Mouse (Mus musculus) layer of hippocampus, adult 2 months (tissue): Measurements from ENCODE around the gene Jhy. TPM values are rescaled to one million over a fixed set of nuclear protein-coding genes. Genes with fewer than 3 reads are reported as not detected.

Experiments used
- DNase-seq, 2 experiments: peaks; one replicate each; pipeline ENCODE4 v3.0.0; 2022; ENCODE audit warnings: low spot score in 2 of 2
- H3K27ac ChIP-seq: fragments of 200-600 bp; 2 replicates; pipeline ENCODE4 v1.8.1; 2022
- H3K4me3 ChIP-seq: fragments of 200-600 bp; 2 replicates; pipeline ENCODE4 v1.8.1; 2022; ENCODE audit warnings: mild to moderate bottlenecking
- CTCF ChIP-seq: fragments of 200-600 bp; conservative IDR thresholded peaks from 2 replicates; pipeline ENCODE4 v1.8.1; 2022; ENCODE audit warnings: antibody characterized with exemption, mild to moderate bottlenecking, moderate library complexity
- total RNA-seq, 2 experiments: library from RNA; stranded (reverse); gene quantifications; 2 replicates each; pipeline ENCODE4 v1.2.3; 2021

The Jhy gene
- total RNA-seq, 2 experiments from 2014 or later: 0.33 to 0.69 TPM

- no peak for DNase-seq
- no peak overlapping the region for H3K27ac ChIP-seq
- no peak for TF ChIP-seq CTCF
- no peak overlapping the region for H3K4me3 ChIP-seq
Observed at GRCm38 (mm10) chr9:40974042-40974801, 10.3 kb upstream of the Jhy start.

DNA sequence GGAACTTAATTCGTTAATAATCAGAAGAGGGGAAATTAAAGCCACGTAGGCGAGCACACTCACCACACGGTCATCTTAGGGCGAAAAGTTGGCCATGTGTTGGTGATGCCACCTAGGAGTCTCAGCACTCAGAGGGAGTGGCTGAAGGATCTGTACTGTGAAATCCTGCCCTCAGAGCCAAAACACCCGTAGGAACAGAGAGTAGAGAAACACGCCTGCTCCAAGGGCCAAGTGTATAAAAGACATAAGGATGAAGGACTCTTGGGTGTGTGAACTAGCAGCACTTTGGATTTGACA is 448 bp upstream of the Jhy start:
- Histone ChIP-seq H3K4me3 (peak overlapping the region; percentile 50), H3K27ac (no peak overlapping the region)
- no peak for DNase-seq
- TF ChIP-seq CTCF: no peak

DNA sequence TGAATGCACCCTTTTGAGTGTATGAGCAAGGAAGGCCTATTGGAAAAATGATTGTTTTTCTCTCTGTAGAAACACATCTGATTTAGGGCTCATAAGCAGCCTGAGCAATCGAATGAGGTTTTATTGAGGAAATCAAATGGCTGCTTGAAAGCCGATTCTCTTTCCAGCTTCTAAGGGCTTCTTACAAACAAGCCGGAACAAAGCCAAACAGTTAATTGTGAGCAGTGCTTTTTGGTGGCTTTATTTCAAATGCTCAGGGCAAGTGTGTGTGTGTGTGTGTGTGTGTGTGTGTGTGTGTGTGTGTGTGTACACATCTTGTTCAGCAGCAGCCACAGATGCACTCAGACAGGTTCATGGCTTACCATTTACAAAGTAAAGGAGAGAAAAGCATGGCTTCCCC is 2.5 kb downstream of the Jhy start:
- DNase-seq: no peak
- no peak for TF ChIP-seq CTCF

DNA sequence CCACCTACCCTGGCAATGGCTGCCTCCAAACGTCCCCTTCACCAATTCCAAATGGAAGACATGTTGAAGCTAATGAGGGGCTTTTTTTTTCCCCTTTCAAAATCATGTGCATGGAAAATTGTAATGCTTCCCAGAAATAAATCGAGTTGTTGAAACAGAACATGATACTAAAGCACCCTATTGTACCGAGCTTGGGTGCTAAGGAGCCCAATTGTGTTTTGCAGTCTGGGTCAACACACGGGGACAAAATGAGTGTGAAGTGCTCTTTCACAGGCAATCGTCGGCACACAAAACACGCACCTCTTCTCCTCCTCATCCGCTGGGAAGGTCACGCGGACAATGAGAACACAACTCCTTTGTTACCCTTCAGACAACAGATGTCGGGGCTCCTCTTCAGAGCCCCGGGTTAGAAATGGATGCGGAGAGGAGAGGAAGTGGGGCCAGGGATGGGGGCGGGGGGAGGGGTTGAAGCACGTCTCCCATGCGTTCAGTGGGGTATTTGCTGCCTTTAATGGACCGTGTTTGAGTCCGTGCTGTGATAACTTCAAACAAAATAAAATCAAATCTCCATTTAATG is 14.8 kb downstream of the Jhy start:
- Histone ChIP-seq H3K27ac (no peak overlapping the region), H3K4me3 (no peak overlapping the region)
- DNase-seq: no peak
- no peak for TF ChIP-seq CTCF

More for the DNA sequence above, 2.5 kb downstream of the Jhy start:
- H3K27ac ChIP-seq: no peak overlapping the region
- H3K4me3 ChIP-seq: no peak overlapping the region

DNA sequence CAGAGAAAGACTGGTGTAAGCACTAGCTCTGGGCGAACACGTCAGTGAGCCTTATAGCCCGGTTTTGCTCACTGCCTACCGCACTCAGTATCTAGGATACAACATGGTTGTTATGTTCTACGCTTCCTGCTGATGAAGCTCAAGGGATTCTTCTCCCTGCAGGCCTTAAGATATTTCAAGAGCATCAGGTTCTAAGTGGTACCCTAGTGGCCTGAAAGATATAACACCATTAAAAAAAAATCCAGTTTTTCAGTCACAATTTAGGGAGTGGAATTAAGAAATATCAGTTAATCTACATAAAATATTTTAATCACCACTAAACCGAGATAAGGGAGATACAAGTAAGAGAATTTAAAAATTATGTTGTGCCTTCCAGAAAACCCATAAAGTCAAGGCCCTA is 15.4 kb downstream of the Jhy start:
- no peak for DNase-seq
- peak; percentile 50 for TF ChIP-seq CTCF
- Histone ChIP-seq H3K27ac (no peak overlapping the region), H3K4me3 (no peak overlapping the region)

DNA sequence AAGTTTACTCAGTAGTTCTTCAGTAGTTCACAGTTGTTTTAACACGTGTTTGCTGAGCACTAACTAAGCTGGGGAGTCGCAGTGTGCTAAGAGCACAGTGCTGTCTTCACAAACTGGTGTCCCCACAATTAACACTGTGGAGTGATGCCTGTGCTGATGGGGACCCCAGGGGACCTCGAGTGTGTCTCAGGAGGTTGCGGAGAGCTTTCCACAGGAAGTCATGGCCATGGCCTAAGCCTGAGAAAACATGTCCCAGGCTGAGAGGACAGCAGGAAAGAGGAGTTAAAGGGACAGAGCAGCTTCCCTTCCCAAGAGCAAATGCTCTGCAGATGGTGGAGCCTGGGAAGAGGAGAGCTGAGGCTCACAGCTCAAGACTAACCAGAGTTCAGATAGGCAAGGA is 16.8 kb downstream of the Jhy start:
- H3K27ac ChIP-seq: no peak overlapping the region
- no peak for DNase-seq
- H3K4me3 ChIP-seq: no peak overlapping the region
- no peak for TF ChIP-seq CTCF

DNA sequence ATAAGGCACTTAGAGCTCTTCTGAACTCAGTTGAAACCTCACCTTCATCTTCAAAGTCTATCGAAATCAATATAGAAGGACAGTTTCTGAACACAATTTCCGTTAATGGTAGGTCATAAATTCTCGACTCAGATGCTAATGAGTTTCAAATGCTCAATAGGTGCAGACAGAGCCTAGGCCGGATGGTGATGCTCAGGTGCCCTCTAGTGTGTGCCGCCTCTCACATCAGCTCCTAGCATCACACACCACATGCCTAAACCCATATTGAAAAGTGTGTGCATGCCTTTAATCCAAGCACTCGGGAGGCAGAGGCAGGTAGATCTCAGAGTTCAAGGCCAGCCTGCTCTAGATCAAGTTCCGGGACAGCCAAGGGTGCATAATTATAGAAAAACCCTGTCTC is 26.5 kb downstream of the Jhy start:
- Histone ChIP-seq H3K4me3 (no peak overlapping the region), H3K27ac (no peak overlapping the region)
- TF ChIP-seq CTCF: peak; percentile 70
- peak in 1 of 2 experiments; percentile 3 for DNase-seq

GRCm38 (mm10) chr9:40933323-40933722 is 30.6 kb downstream of the Jhy start:
- H3K4me3 ChIP-seq: no peak overlapping the region
- no peak for TF ChIP-seq CTCF
- no peak overlapping the region for H3K27ac ChIP-seq
- no peak for DNase-seq

DNA sequence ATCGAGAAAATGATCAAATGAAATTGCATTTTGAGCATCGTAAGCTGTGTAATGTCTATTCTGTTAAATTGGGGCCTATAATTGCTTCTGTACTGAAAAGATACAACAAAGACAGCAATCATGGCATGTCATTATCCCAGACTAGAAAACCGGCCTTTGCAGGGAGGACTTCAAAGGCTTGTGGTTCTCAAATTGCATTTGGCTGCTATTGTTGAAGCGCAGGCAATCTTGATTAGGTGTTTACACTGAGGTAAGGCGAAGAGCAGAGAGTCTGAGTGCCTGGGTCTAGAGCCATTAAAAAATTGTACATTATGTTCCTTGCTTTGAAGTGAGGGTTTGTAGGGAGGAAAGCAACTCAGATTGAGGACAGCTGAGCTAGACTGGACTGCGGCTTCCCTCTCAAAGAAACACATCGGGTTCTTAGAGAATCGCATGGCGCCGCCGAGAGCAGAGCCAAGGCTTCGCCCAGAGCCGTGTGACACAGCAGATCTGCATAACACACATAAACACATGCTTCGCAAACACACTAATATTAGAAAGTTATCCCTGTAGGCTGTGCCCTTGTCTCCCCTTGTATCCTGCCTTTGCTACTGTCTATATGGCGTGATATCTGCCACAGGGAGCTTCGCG is 36.5 kb downstream of the Jhy start:
- TF ChIP-seq CTCF: no peak
- DNase-seq: no peak
- H3K4me3 ChIP-seq: no peak overlapping the region
- H3K27ac ChIP-seq: no peak overlapping the region

DNA sequence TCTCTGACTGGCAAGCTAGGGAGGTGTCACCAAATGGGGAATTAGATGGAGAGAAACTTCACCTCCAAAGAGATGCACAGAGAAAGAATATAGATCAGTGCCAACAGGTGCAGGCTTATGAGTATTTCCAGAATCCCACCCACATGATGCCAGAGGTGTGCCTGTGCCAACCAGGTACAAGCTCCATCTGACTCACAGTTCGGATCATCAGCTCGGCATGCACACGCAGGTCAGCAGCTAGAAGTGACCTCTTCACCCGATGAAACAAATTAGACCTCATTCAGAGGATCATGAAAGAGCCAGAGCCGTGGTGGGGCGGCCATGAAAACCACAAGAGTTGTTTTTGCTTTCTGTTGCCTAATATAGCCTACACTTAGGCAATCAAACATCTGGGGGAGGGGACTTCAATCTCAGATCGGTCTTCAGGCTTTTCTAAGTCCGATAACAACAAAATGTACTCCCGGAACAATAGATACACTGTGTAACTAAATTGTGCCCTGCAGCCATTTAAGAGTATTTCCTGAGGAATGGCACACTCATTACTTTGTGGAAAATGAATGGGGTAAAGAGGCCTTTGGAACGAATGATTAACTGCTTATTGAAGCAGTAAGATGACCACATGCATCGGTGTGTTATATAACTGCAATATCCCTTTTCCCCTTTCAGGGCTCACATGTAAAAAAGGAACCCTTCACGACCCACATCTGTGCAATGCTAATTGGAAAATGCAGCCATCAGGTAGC is 45.9 kb downstream of the Jhy start:
- Histone ChIP-seq H3K27ac (no peak overlapping the region), H3K4me3 (no peak overlapping the region)
- TF ChIP-seq CTCF: no peak
- no peak for DNase-seq

- DNase-seq: no peak
- Histone ChIP-seq H3K4me3 (no peak overlapping the region), H3K27ac (no peak overlapping the region)
- TF ChIP-seq CTCF: no peak
Observed at GRCm38 (mm10) chr9:40908915-40909314, 55.0 kb downstream of the Jhy start.

DNA sequence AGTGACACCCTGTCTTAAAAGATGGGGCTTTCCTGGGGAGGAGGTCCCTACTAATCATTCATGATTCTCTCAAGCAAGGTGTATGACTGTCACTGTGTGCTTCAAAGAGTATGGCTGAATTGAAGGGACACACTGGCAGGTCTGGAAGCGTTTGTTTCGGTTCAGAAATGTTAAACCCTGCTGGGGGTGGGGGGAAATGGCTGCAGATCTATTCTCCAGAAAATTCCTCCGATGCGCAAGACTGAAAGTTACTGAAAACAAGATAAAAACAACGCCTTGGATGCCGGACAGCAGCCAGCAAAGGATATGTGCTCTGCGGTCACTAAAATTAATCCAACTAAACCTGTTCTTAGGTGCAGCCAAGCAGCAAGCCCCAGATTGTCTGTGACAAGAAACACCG is 55.5 kb downstream of the Jhy start:
- no peak for TF ChIP-seq CTCF
- DNase-seq: no peak
- Histone ChIP-seq H3K4me3 (no peak overlapping the region), H3K27ac (no peak overlapping the region)

GRCm38 (mm10) chr9:40907413-40907812 is 56.5 kb downstream of the Jhy start:
- DNase-seq: no peak
- Histone ChIP-seq H3K27ac (no peak overlapping the region), H3K4me3 (no peak overlapping the region)
- no peak for TF ChIP-seq CTCF
